Comparison of ENCODE assay signal across 18 mouse cellular contexts in the genomic region with DNA sequence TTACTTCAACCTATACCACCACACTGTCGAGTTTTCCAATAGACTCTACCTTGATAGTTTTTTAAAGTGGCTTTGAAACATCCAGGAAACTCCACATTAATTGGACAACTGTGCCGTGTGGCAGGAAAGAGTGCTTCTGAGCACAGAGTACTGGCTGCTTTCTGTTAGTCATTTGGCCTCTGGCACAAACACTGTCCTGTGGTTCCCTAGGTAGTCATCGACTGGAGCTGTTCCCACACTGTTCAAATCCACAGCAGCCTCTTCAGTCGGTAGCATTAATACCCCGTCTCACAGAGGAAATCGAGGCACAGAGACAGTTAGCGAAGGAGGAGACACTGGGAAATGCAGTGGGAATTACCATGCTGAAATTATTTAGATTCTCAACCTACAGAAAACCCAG.
"Had no signal": no experiment of that assay in that cellular context is flagged by ENCODE, and none has a peak within 500 bp of the region (broad histone marks: within the 10 kb centered on the region; RNA-seq: fewer than 3 reads in every experiment).

No protein-coding gene starts in this region.

- H3K4me1 ChIP-seq: midbrain, embryonic 12.5 days; neural tube, embryonic 13.5 days; stomach, embryonic 15.5 days had no signal

- H3K9me3 ChIP-seq: liver, embryonic 13.5 days; midbrain, embryonic 12.5 days; neural tube, embryonic 13.5 days; stomach, embryonic 15.5 days had no signal

- DNase-seq: kidney, adult 2 months; kidney, postnatal 25 days; liver, embryonic 13.5 days; lung, adult 2 months; lung, postnatal 14 days; lung, postnatal 4 days; retina, postnatal 1 day; spleen, adult 18-20 months; thymus, adult 18-20 months; thymus, postnatal 14 days; thymus, postnatal 4 days had no signal

- ATAC-seq: intestine, embryonic 16.5 days; midbrain, embryonic 16.5 days had no signal

- H3K4me2 ChIP-seq: liver, embryonic 13.5 days; midbrain, embryonic 12.5 days; neural tube, embryonic 13.5 days; stomach, embryonic 15.5 days had no signal

- H3K4me3 ChIP-seq: left cerebral cortex, adult 2 months; liver, embryonic 13.5 days; midbrain, embryonic 12.5 days; neural tube, embryonic 13.5 days; stomach, embryonic 15.5 days had no signal

- H3K27me3 ChIP-seq: liver, embryonic 13.5 days; midbrain, embryonic 12.5 days; neural tube, embryonic 13.5 days; stomach, embryonic 15.5 days had no signal

- H3K27ac ChIP-seq: kidney, postnatal 0 days; left cerebral cortex, adult 2 months; liver, embryonic 13.5 days; midbrain, embryonic 12.5 days; neural tube, embryonic 13.5 days; stomach, embryonic 15.5 days had no signal

- H3K9ac ChIP-seq: liver, embryonic 13.5 days; midbrain, embryonic 12.5 days; neural tube, embryonic 13.5 days; stomach, embryonic 15.5 days had no signal
